In genomic region chr11:58963543-58963942, GRCm38 (mm10) we compare ENCODE assay signal across 9 mouse cellular contexts. TPM values are rescaled to one million over a fixed set of nuclear protein-coding genes. Genes with fewer than 3 reads are reported as not detected.
DNase-seq lines count a peak whose midpoint lies in the region; ATAC-seq lines count a peak whose summit lies in the region.
"Had no signal": no experiment of that assay in that cellular context is flagged by ENCODE, and none has a peak within 500 bp of the region (broad histone marks: within the 10 kb centered on the region; RNA-seq: fewer than 3 reads in every experiment).

No protein-coding gene starts in this region.

- peaks cover 5% of the 10 kb centered on the region; the same call in 1 of the 2 replicates for H3K36me3 ChIP-seq in kidney, embryonic 15.5 days

- peak; percentile 64 for DNase-seq in kidney, adult 11 months
- peak; percentile 74 for DNase-seq in R1 (ENCODE audit: low read depth, low spot score)
- peak; percentile 80 for DNase-seq in cerebellum, postnatal 10 days
- peak; percentile 74 for DNase-seq in lung, postnatal 36 days
- no peak for DNase-seq in layer of hippocampus, adult 9-10 months (ENCODE audit: low spot score)
- no peak for DNase-seq in gastrocnemius, adult 8-10 months (ENCODE audit: low spot score in 2 of 2)

- H3K27ac ChIP-seq in kidney, embryonic 15.5 days: no peak overlapping the region
- H3K27ac ChIP-seq: limb, embryonic 12.5 days; neural tube, embryonic 13.5 days had no signal

- ATAC-seq in kidney, embryonic 15.5 days (replicated peaks; ENCODE audit: low FRiP score): no peak

- peaks cover 40% of the 10 kb centered on the region for H3K4me1 ChIP-seq in kidney, embryonic 15.5 days

- H3K4me3 ChIP-seq in kidney, embryonic 15.5 days (replicated peaks): no peak overlapping the region
- H3K4me3 ChIP-seq: limb, embryonic 12.5 days; neural tube, embryonic 13.5 days had no signal

- no peak overlapping the region for H3K4me2 ChIP-seq in kidney, embryonic 15.5 days
- H3K4me2 ChIP-seq: limb, embryonic 12.5 days; neural tube, embryonic 13.5 days had no signal

- H3K9ac ChIP-seq in kidney, embryonic 15.5 days: no peak overlapping the region
- H3K9ac ChIP-seq: limb, embryonic 12.5 days; neural tube, embryonic 13.5 days had no signal

- H3K27me3 ChIP-seq in kidney, embryonic 15.5 days: peaks cover 26% of the 10 kb centered on the region; the same call in 1 of the 2 replicates

- H3K9me3 ChIP-seq in kidney, embryonic 15.5 days (replicated peaks): peaks cover 4% of the 10 kb centered on the region; the same call in 1 of the 2 replicates
- H3K9me3 ChIP-seq: neural tube, embryonic 13.5 days had no signal

- WGBS in kidney, embryonic 15.5 days: 39% methylated on average over 17 of the region's 17 CpGs

RNA-seq across cellular contexts. Expression of gene Hist3h2a, which starts 9.1 kb away (rescaled TPM):
- polyA plus RNA-seq in kidney, embryonic 15.5 days (2015; fragmentation: Nextera tagmentation; extraction: Ambion mirVana): 36.4 and 40.3 TPM in 2 replicates
- 10 to 100 TPM in 3 of 4 experiments, 1 to 10 TPM in 1; 8.9 to 14.8 (median 11.5) TPM for total RNA-seq in gastrocnemius, adult 8-10 months (2022)

RNA-seq across cellular contexts. Expression of gene Trim17, which starts 9.1 kb away (rescaled TPM):
- polyA plus RNA-seq in kidney, embryonic 15.5 days (2015; fragmentation: Nextera tagmentation; extraction: Ambion mirVana): 0.58 and 0.71 TPM in 2 replicates
- total RNA-seq in gastrocnemius, adult 8-10 months (2022): under 1 TPM; 0.08 to 0.31 (median 0.20) TPM

RNA-seq across cellular contexts. Expression of gene Trim11, which starts 14.3 kb away (rescaled TPM):
- polyA plus RNA-seq in kidney, embryonic 15.5 days (2015; fragmentation: Nextera tagmentation; extraction: Ambion mirVana): 20.0 and 20.6 TPM in 2 replicates
- total RNA-seq in gastrocnemius, adult 8-10 months (2022): 1 to 10 TPM; 4.8 to 8.5 (median 7.4) TPM

RNA-seq across cellular contexts. Expression of gene Hist3h2ba, which starts 14.8 kb away (rescaled TPM):
- 81.6 and 82.0 TPM in 2 replicates for polyA plus RNA-seq in kidney, embryonic 15.5 days (2015; fragmentation: Nextera tagmentation; extraction: Ambion mirVana)
- 1 to 10 TPM in 1 of 4 experiments, under 1 TPM in 1, not detected in 2; 0.52 to 1.2 TPM for total RNA-seq in gastrocnemius, adult 8-10 months (2022)

RNA-seq across cellular contexts. Expression of gene Rnf187, which starts 24.8 kb away (rescaled TPM):
- polyA plus RNA-seq in kidney, embryonic 15.5 days (2015; fragmentation: Nextera tagmentation; extraction: Ambion mirVana): 243 and 247 TPM in 2 replicates
- 100 to 1,000 TPM in 2 of 4 experiments, 10 to 100 TPM in 2; 97.5 to 116 (median 100) TPM for total RNA-seq in gastrocnemius, adult 8-10 months (2022)

Comparison
In these comparisons a context has a peak if more than half of its experiments do, and no peak if none do; other contexts are left out.
1. DNase-seq: peak in kidney, adult 11 months (single experiment), R1 (single experiment), cerebellum, postnatal 10 days (2 of 2) and lung, postnatal 36 days (single experiment); none in layer of hippocampus, adult 9-10 months (single experiment) and gastrocnemius, adult 8-10 months (0 of 2).